Mouse (Mus musculus): Measurements from ENCODE around the gene Plekhg3.

- TF ChIP-seq HCFC1 (IDR thresholded peaks at IDR 0.05; ENCODE audit: borderline replicate concordance, insufficient read depth, low read length) (no peak), ZC3H11A (IDR thresholded peaks at IDR 0.05; ENCODE audit: borderline replicate concordance, low read depth, low read length) (no peak), MAFK (IDR thresholded peaks at IDR 0.05; ENCODE audit: insufficient read depth, low read depth, low read length) (no peak)
These were observed 67.7 kb downstream of the Plekhg3 start for GRCm38 (mm10) chr12:76598196-76598928.
